8 mouse cellular contexts compared by ENCODE assay signal in genomic region chr5:65698759-65699136, GRCm38 (mm10). TPM values are rescaled to one million over a fixed set of nuclear protein-coding genes. Genes with fewer than 3 reads are reported as not detected.
DNase-seq lines count a peak whose midpoint lies in the region; ATAC-seq and TF ChIP-seq lines count a peak whose summit lies in the region.

No protein-coding gene starts in this region.

- H3K27ac ChIP-seq in liver, adult 2 months (replicated peaks; ENCODE audit: insufficient read depth, low read depth, low read length): peak overlapping the region; percentile 76
- H3K27ac ChIP-seq in embryonic facial prominence, embryonic 15.5 days (replicated peaks): peak overlapping the region; percentile 97
- H3K27ac ChIP-seq in intestine, postnatal 0 days (ENCODE audit: low read depth, low read length): peak overlapping the region; percentile 97
- 0 out of 2 replicates have a peak overlapping the region, but pooled peaks have one; percentile 95 for H3K27ac ChIP-seq in neural tube, embryonic 12.5 days

- ATAC-seq in embryonic facial prominence, embryonic 15.5 days (ENCODE audit: insufficient number of reproducible peaks, low FRiP score, low TSS enrichment, low read depth): no peak
- no peak for ATAC-seq in intestine, postnatal 0 days
- no peak for ATAC-seq in neural tube, embryonic 12.5 days (ENCODE audit: low FRiP score, low read depth)
- no peak for ATAC-seq in monocyte, adult 5-6 weeks (replicated peaks; ENCODE audit: insufficient number of reproducible peaks, low FRiP score, low TSS enrichment, poor library complexity, severe bottlenecking)

- peak overlapping the region; percentile 60 for H3K4me2 ChIP-seq in embryonic facial prominence, embryonic 15.5 days (replicated peaks)
- peak overlapping the region; percentile 84 for H3K4me2 ChIP-seq in intestine, postnatal 0 days (replicated peaks; ENCODE audit: low read depth)
- peak overlapping the region; percentile 65 for H3K4me2 ChIP-seq in neural tube, embryonic 12.5 days (replicated peaks)

- peaks cover 5% of the 10 kb centered on the region; the same call in 1 of the 2 replicates for H3K36me3 ChIP-seq in liver, adult 2 months (ENCODE audit: control insufficient read depth, insufficient read depth, low read length)
- 0 out of 2 replicates have a peak, but pooled peaks cover 6% of the 10 kb centered on the region for H3K36me3 ChIP-seq in embryonic facial prominence, embryonic 15.5 days
- no peaks in the 10 kb centered on the region for H3K36me3 ChIP-seq in intestine, postnatal 0 days (ENCODE audit: control insufficient read depth, insufficient read depth)
- H3K36me3 ChIP-seq in neural tube, embryonic 12.5 days: peaks cover 5% of the 10 kb centered on the region; the same call in 1 of the 2 replicates

- H3K4me3 ChIP-seq in liver, adult 2 months (ENCODE audit: insufficient read depth, low read depth, low read length): peak overlapping the region; percentile 76
- H3K4me3 ChIP-seq in embryonic facial prominence, embryonic 15.5 days (replicated peaks): peak overlapping the region; percentile 95
- peak overlapping the region; percentile 98 for H3K4me3 ChIP-seq in intestine, postnatal 0 days (ENCODE audit: low read depth, low read length)
- H3K4me3 ChIP-seq in neural tube, embryonic 12.5 days: peak overlapping the region; percentile 97

- peak; percentile 69 for DNase-seq in liver, adult 2 months (ENCODE audit: extremely low read depth, low read depth, low spot score)
- DNase-seq in liver: no peak
- DNase-seq in left cerebral cortex, postnatal 4 days: no peak
- DNase-seq in cerebellum, postnatal 25 days: no peak

- peaks cover 20% of the 10 kb centered on the region for H3K79me2 ChIP-seq in liver, adult 2 months (ENCODE audit: control insufficient read depth, insufficient read depth, low read length)

- no peak for TF ChIP-seq POLR2A in liver, adult 2 months (IDR thresholded peaks at IDR 0.05; ENCODE audit: extremely low read depth, insufficient read depth, low read length)

- H3K27me3 ChIP-seq in liver, adult 2 months (ENCODE audit: control insufficient read depth, insufficient read depth, low read length): no peaks in the 10 kb centered on the region
- H3K27me3 ChIP-seq in embryonic facial prominence, embryonic 15.5 days: no peaks in the 10 kb centered on the region
- H3K27me3 ChIP-seq in intestine, postnatal 0 days (replicated peaks; ENCODE audit: control insufficient read depth, insufficient read depth, low read length): no peaks in the 10 kb centered on the region
- H3K27me3 ChIP-seq in neural tube, embryonic 12.5 days (replicated peaks): no peaks in the 10 kb centered on the region

- no peak for TF ChIP-seq CTCF in liver, adult 2 months (IDR thresholded peaks at IDR 0.05; ENCODE audit: low read depth, low read length)
- no peak for TF ChIP-seq CTCF in intestine, postnatal 0 days (IDR thresholded peaks at IDR 0.05; ENCODE audit: low read depth)

- H3K9me3 ChIP-seq in embryonic facial prominence, embryonic 15.5 days (replicated peaks): no peaks in the 10 kb centered on the region
- H3K9me3 ChIP-seq in intestine, postnatal 0 days (ENCODE audit: control insufficient read depth): no peaks in the 10 kb centered on the region
- no peaks in the 10 kb centered on the region for H3K9me3 ChIP-seq in neural tube, embryonic 12.5 days

- 10% methylated on average over 6 of the region's 6 CpGs for WGBS in liver, adult 2 months
- 14% methylated on average over 6 of the region's 6 CpGs for WGBS in embryonic facial prominence, embryonic 15.5 days
- WGBS in intestine, postnatal 0 days: 10% methylated on average over 6 of the region's 6 CpGs
- WGBS in neural tube, embryonic 12.5 days: 19% methylated on average over 6 of the region's 6 CpGs

- peak overlapping the region; percentile 100 for H3K9ac ChIP-seq in liver, adult 2 months (ENCODE audit: low read depth, low read length)
- H3K9ac ChIP-seq in embryonic facial prominence, embryonic 15.5 days: peak overlapping the region; percentile 99
- peak overlapping the region; percentile 96 for H3K9ac ChIP-seq in intestine, postnatal 0 days (ENCODE audit: low read depth, low read length)
- 0 out of 2 replicates have a peak overlapping the region, but pooled peaks have one; percentile 98 for H3K9ac ChIP-seq in neural tube, embryonic 12.5 days

- peaks cover 13% of the 10 kb centered on the region for H3K4me1 ChIP-seq in liver, adult 2 months (ENCODE audit: control insufficient read depth, insufficient read depth, low read length)
- peaks cover 19% of the 10 kb centered on the region for H3K4me1 ChIP-seq in embryonic facial prominence, embryonic 15.5 days
- 0 out of 2 replicates have a peak, but pooled peaks cover 3% of the 10 kb centered on the region for H3K4me1 ChIP-seq in intestine, postnatal 0 days (replicated peaks; ENCODE audit: control insufficient read depth, insufficient read depth, low read length)
- peaks cover 22% of the 10 kb centered on the region for H3K4me1 ChIP-seq in neural tube, embryonic 12.5 days

- intact Hi-C loops in left cerebral cortex, postnatal 4 days (cut with DNase I): no loop called here

RNA-seq across cellular contexts. Expression of gene Pds5a, which starts 0.7 kb away (rescaled TPM):
- total RNA-seq in liver, adult 2 months (2014; rRNA removed): 64.4 and 69.5 TPM in 2 replicates
- polyA plus RNA-seq in liver, adult 2 months (2012; rRNA removed): 6.7 and 8.2 TPM in 2 replicates
- 57.4 and 61.2 TPM in 2 replicates for polyA plus RNA-seq in embryonic facial prominence, embryonic 15.5 days (2015; fragmentation: Nextera tagmentation; extraction: Ambion mirVana)
- 21.1 and 26.3 TPM in 2 replicates for polyA plus RNA-seq in intestine, postnatal 0 days (2015; fragmentation: Nextera tagmentation; extraction: Ambion mirVana)
- 90.3 and 95.5 TPM in 2 replicates for polyA plus RNA-seq in neural tube, embryonic 12.5 days (2016; fragmentation: Nextera tagmentation; extraction: Ambion mirVana)
- total RNA-seq in left cerebral cortex, postnatal 4 days (2021): 100 to 1,000 TPM in 1 of 2 experiments, 10 to 100 TPM in 1; 89.8 to 106 TPM
- total RNA-seq in monocyte, adult 5-6 weeks (2017): 172 to 257 TPM (median 179 TPM) in 3 replicates
